Mouse (Mus musculus) urinary bladder, postnatal 14 days (tissue): ENCODE results near the gene Atp5b.
"Not testable (repeated sequence)": the region's sequence is repeated elsewhere in the genome, so short reads cannot be mapped to it uniquely, and the experiment has no call there.

Experiments
- DNase-seq: peaks from one replicate; pipeline ENCODE4 v3.0.0; 2021; ENCODE audit warnings: low spot score

The Atp5b gene

GRCm38 (mm10) chr10:128082880-128083421 is at the start of gene Atp5b:
TSS of gene Atp5b (plus strand) at chr10:128083273.
- peak; percentile 98 for DNase-seq

- peak; percentile 54 for DNase-seq
Measured at GRCm38 (mm10) chr10:128036746-128037425, 46.2 kb upstream of the Atp5b start.

GRCm38 (mm10) chr10:128037921-128038320 is 45.2 kb upstream of the Atp5b start:
- no peak for DNase-seq

GRCm38 (mm10) chr10:128039167-128039566 is 43.9 kb upstream of the Atp5b start:
- DNase-seq = no peak

- DNase-seq = no peak
Measured at GRCm38 (mm10) chr10:128039858-128040257, 43.2 kb upstream of the Atp5b start.

GRCm38 (mm10) chr10:128040293-128040692 is 42.8 kb upstream of the Atp5b start:
- no peak for DNase-seq

- no peak for DNase-seq
Measured at GRCm38 (mm10) chr10:128041636-128042035, 41.4 kb upstream of the Atp5b start.

- no peak for DNase-seq
Measured at GRCm38 (mm10) chr10:128042466-128042865, 40.6 kb upstream of the Atp5b start.

GRCm38 (mm10) chr10:128043041-128043835 is 39.8 kb upstream of the Atp5b start:
- no peak for DNase-seq

GRCm38 (mm10) chr10:128048157-128048556 is 34.9 kb upstream of the Atp5b start:
- no peak for DNase-seq

- no peak for DNase-seq
Measured at GRCm38 (mm10) chr10:128049741-128050140, 33.3 kb upstream of the Atp5b start.

GRCm38 (mm10) chr10:128050355-128050754 is 32.7 kb upstream of the Atp5b start:
- no peak for DNase-seq

GRCm38 (mm10) chr10:128051589-128051988 is 31.5 kb upstream of the Atp5b start:
- DNase-seq = no peak

GRCm38 (mm10) chr10:128052136-128052535 is 30.9 kb upstream of the Atp5b start:
- not testable (repeated sequence) for DNase-seq

GRCm38 (mm10) chr10:128053001-128053400 is 30.1 kb upstream of the Atp5b start:
- no peak for DNase-seq

- no peak for DNase-seq
Measured at GRCm38 (mm10) chr10:128058184-128058583, 24.9 kb upstream of the Atp5b start.

- DNase-seq = peak; percentile 98
Measured at GRCm38 (mm10) chr10:128058601-128059151, 24.4 kb upstream of the Atp5b start, which contains the start of gene Ptges3. TSS of gene Ptges3 (plus strand) at chr10:128058954.

- DNase-seq = peak; percentile 31
Measured at GRCm38 (mm10) chr10:128059207-128059981, 23.7 kb upstream of the Atp5b start.

GRCm38 (mm10) chr10:128061109-128061508 is 22.0 kb upstream of the Atp5b start:
- no peak for DNase-seq

GRCm38 (mm10) chr10:128062221-128062989 is 20.7 kb upstream of the Atp5b start:
- no peak for DNase-seq

- DNase-seq = no peak
Measured at GRCm38 (mm10) chr10:128066072-128066471, 17.0 kb upstream of the Atp5b start.
